Mouse (Mus musculus): Measurements from ENCODE around the gene Gm10647.
"Not testable (repeated sequence)": the region's sequence is repeated elsewhere in the genome, so short reads cannot be mapped to it uniquely, and the experiment has no call there.

The Gm10647 gene

DNA sequence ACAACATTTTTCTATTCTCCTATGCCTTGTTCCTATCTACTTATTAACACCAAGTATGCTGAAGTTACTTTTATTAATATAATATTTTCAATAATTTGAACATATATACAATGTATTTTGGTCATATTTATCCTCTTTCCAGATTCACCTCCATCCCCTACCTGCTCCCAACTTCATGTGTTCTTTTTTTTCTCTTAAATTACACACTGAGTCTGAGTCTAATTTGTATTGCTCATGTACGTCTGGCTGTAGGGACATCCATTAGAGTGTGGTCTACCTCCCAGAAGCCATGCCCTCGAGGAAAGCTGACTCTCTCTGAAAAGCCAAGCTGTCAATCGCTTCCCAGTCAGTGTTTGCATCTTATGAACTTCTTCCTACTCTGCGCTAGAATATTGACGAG is at the start of gene Gm10647:
TSS of gene Gm10647 (plus strand) at position 301 of the 400 bp plus-strand sequence.
- no peak for DNase-seq (ENCODE audit: low read depth, low spot score)

DNA sequence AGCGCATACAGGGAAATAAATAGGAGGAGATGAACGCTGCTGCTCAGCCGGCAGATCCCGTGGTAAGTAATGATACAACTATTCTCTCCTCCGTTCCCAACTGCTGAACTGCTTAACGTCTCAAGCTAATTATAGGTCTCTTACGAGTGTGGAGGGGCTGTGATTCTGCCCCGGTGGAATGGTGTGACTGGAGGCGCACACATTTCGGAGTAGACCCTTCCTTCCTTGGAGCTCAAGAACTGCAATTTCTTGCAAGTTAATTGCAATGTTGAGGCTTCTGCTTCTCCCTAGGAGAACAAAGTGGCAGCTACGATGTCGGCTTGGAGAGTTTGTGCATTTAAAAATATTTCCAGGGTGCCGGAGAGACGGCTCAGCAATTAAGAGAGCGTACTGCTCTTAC is 48.4 kb upstream of the Gm10647 start:
- DNase-seq (ENCODE audit: low read depth, low spot score), result peak; percentile 61

DNA sequence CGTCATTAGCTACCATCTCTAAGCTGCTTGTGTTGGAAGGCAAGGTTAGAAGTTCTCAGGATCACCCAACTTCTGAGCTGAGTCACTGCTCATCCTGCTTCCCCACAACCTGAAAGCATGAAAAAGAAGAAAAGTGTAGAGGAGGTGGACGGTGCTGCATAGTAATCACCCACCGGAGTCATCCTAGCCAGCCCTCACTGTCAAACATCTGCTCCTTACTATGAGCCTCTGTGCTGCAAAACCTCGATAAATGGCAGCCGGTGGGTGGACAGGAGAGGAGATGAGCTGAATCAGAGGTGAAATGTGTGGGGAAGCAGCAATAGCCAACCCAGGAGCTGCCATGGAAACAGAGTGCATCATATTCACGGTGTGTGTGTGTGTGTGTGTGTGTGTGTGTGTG is 44.0 kb upstream of the Gm10647 start:
- peak; percentile 66 for DNase-seq (ENCODE audit: low read depth, low spot score)

DNA sequence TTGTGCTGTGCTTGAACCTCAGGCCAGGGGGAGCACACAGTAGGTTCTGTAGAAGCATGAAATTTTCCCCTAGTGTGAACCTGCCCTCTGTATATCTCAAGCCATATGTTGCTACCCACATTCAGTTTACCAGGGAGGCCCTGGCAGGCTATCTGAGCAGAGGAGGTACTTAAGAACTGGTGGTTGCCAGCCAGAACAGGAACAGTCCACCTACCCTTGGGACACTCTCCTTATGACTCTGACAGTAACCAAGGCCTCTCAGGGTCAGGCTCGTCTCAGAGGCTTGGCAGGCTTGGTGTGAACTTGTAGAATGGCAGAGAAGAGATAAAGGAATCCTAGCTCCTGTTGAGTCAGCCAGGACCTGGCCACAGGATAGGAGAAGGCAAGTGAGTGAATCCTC is 35.8 kb upstream of the Gm10647 start:
- DNase-seq (ENCODE audit: low read depth, low spot score), result no peak

DNA sequence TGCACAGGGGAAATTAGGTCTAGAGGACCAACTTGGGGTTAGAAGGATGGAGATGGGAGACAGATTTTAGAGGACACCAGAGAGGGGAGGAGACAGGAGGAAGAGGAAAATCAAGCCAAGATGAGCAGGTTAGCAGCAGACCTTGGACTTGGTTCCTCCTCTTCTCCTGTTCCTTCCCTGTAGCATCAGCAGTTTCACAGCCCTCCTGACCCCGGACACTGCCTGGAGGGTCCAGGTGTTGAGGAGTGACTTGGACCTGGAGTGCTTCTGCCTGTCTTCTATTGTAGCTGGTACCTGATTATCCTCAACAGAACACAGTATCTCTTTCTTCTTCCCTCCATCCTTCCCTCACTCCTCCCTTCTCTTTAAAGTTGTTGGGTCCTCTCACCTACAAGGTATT is 28.1 kb upstream of the Gm10647 start:
- no peak for DNase-seq (ENCODE audit: low read depth, low spot score)

DNA sequence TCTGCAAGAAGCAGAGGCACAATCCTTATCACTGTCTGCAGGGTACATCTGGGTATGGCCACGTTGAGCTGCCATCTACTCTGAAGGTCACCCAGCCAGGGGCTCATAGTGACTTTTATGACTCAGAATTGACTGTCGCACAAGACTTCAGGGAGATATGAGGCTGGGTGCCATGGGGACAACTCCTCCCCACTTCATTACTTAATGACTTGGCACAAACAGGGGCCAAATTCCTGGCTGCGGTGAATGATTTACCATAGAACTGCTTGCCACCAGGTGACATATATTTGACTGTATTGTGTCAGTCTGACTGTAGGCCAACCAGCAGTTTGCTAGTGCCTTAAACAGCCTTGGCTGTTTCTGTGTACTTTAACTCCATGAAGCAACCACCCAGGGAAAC is 27.6 kb upstream of the Gm10647 start:
- no peak for DNase-seq (ENCODE audit: low read depth, low spot score)

DNA sequence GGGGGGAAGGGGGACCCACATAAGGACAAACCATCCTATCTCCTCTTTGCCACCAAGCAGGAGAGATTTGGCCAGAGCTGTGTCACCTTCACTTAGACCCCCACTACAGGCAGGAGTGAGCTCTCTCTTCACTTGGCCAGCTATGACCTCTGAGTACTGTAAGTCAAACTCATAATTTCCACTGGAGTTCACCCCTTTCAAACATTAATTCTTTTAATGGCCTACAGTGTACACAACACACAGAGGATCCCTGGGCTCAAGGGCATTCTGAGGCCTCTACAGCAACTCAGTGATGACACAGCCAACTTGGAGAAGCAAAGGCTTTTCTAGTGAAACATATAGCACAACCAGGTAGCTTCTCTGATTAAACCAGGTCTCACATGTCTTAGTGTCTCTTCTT is 26.1 kb upstream of the Gm10647 start:
- DNase-seq (ENCODE audit: low read depth, low spot score), result no peak

DNA sequence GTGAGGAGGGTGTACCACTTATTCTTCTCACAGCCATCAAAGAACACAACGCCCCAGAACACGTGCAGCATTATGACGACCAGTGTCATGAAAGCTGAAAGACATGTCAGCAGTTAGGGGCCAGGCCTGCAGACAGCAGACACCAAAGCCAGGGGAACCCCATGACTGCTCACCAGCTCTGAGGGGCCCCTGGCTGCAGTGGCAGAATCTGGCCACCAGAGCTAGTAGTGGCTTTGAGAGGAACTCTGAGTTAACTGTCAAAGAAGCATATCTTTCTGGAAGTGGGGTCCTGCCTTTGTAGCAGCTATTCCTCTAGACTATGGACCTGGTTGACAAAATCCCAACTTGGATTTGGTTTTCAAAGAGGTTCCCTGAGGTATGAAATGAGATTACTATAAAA is 12.3 kb upstream of the Gm10647 start:
- not testable (repeated sequence) for DNase-seq (ENCODE audit: low read depth, low spot score)

DNA sequence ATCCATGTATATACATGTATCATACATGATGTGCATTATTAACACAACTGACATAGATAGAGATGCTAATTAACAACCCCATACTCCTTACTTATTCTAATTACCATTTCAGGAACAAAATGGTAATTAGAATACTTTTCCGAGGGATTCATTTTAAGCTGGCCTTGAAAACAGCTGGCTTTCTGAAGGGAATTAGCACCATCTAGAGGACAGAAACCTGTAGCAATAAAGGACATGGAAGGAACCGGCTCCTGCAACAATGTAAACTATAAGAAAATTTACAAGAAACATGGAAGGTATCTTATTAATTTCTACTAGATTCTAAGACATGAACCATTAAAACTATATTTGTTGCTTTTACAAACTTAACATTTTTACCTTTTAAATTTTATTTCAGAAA is 9.0 kb upstream of the Gm10647 start:
- DNase-seq (ENCODE audit: low read depth, low spot score), result peak; percentile 58

DNA sequence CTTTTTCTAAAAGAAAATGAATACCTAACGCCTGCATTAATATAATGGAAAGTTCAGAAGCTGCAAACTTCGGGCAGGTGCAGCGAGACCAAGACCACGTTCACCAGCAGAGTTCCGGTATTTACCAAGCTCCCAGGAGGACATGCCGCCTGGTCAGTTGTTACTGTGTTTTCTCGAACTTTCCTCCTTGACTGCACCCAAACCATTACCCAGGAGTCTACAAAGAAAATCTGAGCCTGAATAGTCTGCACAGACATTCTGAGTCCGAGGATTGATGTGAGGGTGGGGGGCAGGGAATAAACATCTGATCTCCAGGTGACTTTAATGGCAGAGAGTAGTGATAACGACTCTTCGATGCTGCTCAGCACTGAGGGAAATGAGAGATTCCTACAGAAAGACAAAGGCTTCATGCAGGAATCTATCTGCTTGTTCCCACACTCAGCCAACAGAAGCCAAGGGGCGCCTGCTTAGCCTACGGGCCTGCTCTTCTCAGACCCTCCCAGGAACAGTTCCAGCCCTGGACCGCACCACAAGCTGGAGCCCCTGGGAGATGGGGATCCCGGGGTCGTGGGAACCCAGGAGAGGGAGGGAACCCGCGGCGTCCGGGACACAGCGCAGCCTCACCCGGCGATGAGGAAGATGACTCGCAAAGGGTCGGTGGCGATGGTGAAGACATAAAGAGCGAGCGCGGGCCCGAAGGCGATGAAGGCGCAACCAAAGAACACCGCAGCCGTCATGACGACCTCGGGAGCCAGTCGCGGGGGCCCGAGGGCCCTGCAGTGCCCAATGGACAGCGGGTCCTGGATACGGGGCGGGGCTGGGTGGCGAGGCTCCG is 2.0 kb upstream of the Gm10647 start:
- DNase-seq (ENCODE audit: low read depth, low spot score), result no peak

DNA sequence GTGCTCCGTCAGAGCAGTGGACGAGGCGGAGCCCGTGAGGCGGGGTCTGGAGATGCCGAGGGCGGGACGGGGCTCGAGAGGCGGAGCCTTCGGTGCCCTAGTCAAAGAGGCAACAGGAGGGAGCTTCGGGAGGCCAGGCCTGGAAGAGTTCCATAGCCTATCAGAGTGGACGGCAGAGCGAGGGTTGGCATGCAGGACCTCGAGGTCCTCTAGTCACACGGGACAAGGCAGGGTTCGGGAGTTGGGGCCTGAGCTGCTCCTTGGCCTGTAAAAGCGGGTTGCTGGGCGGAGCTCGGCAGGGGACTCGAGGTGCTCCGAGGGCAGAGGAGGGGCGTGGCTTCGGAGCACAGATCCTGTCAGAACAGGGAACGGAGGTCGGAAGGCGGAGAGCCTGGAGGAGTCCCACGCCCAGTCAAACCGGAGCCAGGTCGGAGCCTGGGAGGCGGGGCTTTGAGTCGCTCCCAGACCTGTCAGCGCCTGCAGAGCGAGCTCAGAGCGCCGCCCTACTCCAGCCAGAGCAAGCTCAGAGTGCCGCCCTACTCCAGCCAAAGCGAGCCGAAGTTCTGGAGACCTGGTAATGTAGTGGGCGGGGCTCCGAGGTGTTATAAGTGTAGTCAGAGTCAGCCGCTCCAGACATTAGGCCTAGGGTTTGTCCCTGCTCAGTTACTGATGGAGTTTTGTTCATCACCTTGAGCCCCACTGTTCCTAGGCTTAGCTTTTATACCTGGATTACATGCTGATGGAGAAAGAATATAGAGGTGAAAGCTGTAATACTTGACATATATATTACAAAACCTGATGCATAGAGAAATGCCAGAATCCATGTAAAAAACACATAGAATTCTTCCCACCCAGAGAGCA is 1.1 kb upstream of the Gm10647 start, which contains the start of gene Aph1b:
TSS of gene Aph1b (minus strand) at position 27 of the 861 bp plus-strand sequence.
- peak; percentile 96 for DNase-seq (ENCODE audit: low read depth, low spot score)

DNA sequence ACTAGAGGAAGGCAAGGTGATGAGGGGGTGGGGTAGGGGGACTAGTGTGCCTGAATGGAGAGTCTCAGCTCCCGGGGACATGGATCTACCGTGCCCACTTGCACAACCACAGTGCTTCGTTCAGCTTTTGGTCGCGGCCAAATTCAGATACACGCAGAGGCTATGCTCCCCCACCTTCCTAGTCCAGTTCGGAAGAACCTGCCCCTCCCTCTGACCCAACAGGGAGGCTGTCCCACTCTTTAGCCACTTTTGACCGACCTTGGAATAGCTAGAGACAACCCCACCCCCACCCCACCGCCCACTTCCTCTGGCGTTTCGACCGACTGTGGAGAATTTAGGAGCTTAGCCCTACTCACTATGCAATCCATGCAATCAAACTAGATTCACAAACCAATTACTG is 5.1 kb downstream of the Gm10647 start:
- no peak for DNase-seq (ENCODE audit: low read depth, low spot score)

DNA sequence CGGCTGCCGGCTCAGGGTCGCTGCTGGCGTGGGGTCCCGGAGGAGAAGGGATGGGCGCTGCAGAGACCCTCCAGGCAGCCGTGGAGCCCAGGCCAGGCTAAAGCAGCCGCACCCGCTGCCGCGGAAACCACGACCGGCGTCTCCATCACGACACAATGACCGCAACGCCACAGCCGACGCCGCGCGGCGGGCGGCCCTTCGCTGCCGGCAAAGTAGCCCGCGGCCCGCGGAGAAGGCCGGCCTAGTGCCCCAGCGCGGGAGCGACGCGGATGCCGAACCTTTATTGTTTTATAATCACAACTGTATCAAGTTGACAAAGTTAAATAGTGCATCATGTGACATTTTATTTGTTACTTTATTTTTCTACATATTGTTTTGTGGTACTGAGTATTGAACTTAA is 9.1 kb downstream of the Gm10647 start:
- DNase-seq (ENCODE audit: low read depth, low spot score), result not testable (repeated sequence)

DNA sequence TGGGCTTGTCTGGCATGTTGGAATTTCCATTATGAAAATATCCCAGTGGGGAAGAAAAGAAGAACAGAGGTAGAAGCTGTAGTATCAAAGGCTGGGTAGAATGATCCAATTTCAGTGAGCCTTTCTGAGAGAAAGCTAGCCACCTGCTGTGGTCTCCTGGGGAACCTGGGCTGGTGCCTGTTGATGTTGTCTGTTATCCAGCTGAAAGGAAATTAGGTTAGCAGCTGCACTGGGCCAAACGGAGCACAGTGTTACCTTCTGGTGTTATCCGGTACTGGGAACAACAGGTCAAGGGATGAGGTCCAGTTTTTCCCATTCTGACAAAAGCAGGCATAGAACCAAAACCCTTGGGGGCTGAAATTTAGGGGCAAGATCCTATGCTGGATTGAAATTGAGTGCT is 16.6 kb downstream of the Gm10647 start:
- DNase-seq (ENCODE audit: low read depth, low spot score), result no peak

DNA sequence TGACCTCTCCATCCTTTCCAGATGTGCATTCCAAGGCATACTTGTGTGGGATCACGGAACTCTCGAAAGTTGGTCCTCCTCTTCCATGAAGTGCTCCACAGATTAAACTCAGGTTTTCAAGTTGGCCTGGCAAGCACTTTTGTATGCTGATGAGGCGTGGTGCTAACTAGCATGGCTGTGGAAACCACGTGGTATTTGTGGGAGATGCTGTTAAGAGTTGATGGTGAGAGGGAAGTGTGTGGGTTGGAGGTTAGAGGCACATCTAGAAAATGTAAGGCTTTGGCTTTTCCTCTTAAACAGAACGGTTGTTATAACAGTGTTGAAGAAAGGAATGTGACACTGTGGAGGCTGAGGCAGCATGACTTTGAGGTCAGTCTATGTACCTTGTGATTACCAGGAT is 24.2 kb downstream of the Gm10647 start:
- no peak for DNase-seq (ENCODE audit: low read depth, low spot score)

DNA sequence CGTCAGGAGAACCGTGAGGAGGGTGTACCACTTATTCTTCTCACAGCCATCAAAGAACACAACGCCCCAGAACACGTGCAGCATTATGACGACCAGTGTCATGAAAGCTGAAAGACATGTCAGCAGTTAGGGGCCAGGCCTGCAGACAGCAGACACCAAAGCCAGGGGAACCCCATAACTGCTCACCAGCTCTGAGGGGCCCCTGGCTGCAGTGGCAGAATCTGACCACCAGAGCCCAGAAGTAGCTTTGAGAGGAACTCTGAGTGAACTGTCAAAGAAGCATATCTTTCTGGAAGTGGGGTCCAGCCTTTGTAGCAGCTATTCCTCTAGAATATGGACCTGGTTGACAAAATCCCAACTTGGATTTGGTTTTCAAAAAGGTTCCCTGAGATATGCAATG is 25.4 kb downstream of the Gm10647 start:
- not testable (repeated sequence) for DNase-seq (ENCODE audit: low read depth, low spot score)

DNA sequence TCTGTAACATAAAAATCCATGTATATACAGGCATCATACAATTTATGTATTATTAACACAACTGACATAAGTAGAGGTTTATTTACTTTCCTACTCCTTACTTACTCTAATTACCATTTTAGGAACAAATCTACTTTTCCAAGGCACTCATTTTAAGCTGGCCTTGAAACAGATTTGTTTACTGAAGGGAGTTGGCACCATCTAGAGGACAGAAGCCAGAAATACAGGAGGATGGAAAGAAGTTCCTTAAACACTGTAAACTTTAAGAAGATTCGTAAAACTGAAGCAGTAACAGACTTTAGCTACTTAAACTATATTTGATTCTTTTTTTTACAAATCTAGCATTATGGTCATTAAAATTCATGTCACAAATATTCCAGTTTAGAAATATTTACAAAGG is 29.2 kb downstream of the Gm10647 start:
- DNase-seq (ENCODE audit: low read depth, low spot score), result peak; percentile 57

DNA sequence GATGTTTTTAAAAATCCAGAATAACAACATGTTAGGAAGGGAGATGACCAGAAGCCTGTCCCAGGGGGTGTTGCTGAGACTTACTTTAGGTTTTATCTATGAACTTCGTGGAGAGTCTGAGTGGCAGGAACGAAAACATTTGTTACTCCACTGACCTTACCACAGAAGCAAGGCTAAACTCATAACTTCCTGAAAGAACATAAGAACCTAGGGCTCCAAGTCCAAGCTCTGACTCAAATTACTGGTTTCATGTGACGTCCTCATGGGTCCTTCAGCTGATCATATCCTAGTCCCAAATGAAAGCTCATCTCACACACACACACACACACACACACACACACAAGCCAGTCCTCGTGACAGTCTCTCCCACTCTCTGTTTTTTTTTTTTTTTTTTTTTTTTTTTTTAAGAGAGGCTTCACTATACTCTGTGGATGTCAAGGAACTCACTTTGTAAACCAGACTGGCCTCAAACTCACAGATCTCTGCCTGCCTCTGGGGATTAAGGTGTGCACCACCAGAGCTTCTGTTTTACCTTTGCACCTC is 35.6 kb downstream of the Gm10647 start:
- DNase-seq (ENCODE audit: low read depth, low spot score), result no peak

DNA sequence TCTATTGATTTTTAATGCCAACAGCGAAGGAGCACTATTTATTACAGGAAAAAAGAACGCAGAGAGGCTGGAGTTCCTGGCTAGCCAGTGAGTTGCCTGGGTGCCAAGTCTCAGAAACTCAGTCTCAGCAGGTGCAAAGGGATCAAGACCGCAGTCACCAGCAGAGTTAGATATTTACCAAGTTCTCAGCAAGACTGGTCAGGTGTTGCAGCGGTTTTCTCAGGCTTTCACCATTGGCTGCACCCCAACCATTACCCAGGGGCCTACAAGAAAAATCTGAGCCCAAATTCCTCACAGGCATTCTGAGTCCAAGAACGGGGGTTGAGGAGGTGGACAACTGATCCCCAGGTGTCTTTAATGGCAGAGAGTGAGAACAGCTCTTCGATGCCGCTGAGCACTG is 37.0 kb downstream of the Gm10647 start:
- DNase-seq (ENCODE audit: low read depth, low spot score), result no peak

DNA sequence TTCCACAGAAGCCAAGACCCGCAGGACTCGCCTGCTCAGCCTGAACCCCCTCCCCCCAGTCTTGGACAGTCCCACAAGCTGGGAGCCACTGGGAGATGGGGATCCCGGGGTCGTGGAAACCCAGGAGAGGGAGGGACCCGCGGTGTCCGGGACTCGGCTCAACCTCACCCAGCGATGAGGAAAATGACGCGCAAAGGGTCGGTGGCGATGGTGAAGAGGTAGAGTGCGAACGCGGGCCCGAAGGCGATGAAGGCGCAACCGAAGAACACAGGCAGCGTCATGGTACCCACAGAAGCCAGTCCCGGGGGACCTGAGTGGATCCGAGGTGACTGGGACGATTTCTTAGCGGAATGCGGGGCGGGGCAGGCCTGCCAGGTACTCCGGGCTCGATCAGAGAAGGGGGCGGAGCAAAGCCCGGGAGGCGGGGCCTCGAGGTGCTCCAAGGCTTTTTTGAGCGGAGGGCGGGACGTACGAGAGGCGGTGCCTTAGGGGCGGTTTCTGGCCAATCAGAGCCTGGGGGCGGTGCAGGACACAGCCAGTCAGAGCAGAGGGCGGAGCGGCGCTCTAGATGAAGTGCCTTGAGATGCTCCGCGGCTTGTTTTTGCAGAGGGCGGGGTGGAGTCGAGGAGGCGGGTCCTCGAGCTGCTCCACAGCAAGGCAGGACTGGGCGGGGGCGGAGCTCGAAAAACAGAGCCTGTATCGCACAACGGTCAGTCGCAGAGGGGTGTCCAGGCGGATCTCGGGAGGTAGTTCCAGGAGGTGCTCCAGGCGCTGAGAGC is 37.7 kb downstream of the Gm10647 start, which contains the start of gene Aph1c:
TSS of gene Aph1c (minus strand) at position 409 of the 779 bp plus-strand sequence.
- DNase-seq (ENCODE audit: low read depth, low spot score), result peak; percentile 98

DNA sequence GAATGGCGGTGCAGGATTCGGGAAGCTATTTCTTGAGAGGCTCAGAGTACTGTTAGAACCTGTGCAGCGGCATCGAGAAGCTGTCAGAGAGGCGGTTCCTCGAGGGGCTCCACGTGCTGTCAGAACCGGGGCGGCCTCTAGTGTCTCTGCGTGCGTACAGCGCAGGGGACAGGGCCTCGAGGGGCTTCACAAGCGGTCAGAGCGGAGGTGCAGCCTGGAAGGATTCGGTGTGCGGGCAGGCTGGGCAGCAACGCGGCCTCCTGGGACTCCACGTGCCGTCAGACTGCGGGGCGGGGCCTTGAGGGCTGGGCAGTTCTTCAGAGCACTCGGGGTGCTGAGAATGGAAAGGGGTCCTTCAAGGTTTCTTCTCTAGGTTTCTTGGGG is 38.2 kb downstream of the Gm10647 start:
- no peak for DNase-seq (ENCODE audit: low read depth, low spot score)

DNA sequence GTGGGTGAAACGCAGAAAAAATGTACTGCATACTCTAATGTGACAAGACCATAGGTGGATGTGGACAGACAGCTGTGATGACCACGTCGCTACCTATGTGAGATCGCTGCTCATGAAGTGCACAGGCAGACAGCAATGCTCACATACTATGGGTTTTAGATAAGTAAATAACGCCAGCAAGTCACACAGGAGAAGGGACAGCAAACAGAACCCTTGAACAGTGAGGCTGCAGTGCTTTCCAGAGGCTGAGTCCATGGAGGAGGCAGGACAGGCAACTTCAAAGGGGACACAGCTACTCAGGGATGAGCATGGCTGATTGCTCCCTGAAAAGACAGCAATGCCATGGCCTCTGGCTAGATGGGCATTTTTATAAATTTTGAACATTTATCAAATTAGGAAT is 50.0 kb downstream of the Gm10647 start:
- DNase-seq (ENCODE audit: low read depth, low spot score), result no peak

Data from telencephalon, adult 2 months (tissue).